Mouse (Mus musculus) forebrain, embryonic 14.5 days (tissue): ENCODE results near the gene Dok5. TPM values are rescaled to one million over a fixed set of nuclear protein-coding genes. Genes with fewer than 3 reads are reported as not detected.
A peak's percentile ranks its signal among the peaks of the same experiment; 100 is the strongest.

Experiments
- ATAC-seq: fragments of 200-750 bp; cut with Nextera tagmentation; 2 replicates; pipeline ENCODE4 v1.8.0; 2017; ENCODE audit warnings: mild to moderate bottlenecking, moderate library complexity
- DNase-seq: peaks from one replicate; pipeline ENCODE4 v3.0.0-alpha.2; 2015; ENCODE audit warnings: low spot score
- H3K27ac ChIP-seq: fragments of 300-500 bp; sonication (generic); 2 replicates; pipeline ENCODE4 v1.5.1; 2014; ENCODE audit warnings: low read depth, mild to moderate bottlenecking, control low read depth, low read length, moderate library complexity
- H3K27me3 ChIP-seq: fragments of 300-500 bp; sonication (generic); replicated peaks from 2 replicates; pipeline ENCODE4 v1.6.1; 2014; ENCODE audit warnings: low read length, control low read depth, mixed read lengths; ENCODE audit not compliant: control insufficient read depth, insufficient read depth
- H3K36me3 ChIP-seq: fragments of 300-500 bp; sonication (generic); 2 replicates; pipeline ENCODE4 v1.6.1; 2014; ENCODE audit warnings: low read length, control low read depth; ENCODE audit not compliant: control insufficient read depth, insufficient read depth
- H3K4me1 ChIP-seq: fragments of 300-500 bp; sonication (generic); 2 replicates; pipeline ENCODE4 v1.6.1; 2014; ENCODE audit warnings: antibody characterized with exemption, low read length, control low read depth; ENCODE audit not compliant: control insufficient read depth, insufficient read depth
- H3K4me2 ChIP-seq: fragments of 300-500 bp; sonication (generic); 2 replicates; pipeline ENCODE4 v1.6.1; 2014; ENCODE audit warnings: mild to moderate bottlenecking, control low read depth, low read length
- H3K4me3 ChIP-seq: fragments of 300-500 bp; sonication (generic); 2 replicates; pipeline ENCODE4 v1.5.1; 2014; ENCODE audit warnings: low read depth, low read length, control low read depth
- H3K9ac ChIP-seq: fragments of 300-500 bp; sonication (generic); 2 replicates; pipeline ENCODE4 v1.6.1; 2014; ENCODE audit warnings: mild to moderate bottlenecking, low read length, control low read depth, moderate library complexity
- H3K9me3 ChIP-seq: fragments of 300-500 bp; sonication (generic); replicated peaks from 2 replicates; pipeline ENCODE4 v1.6.1; 2016; ENCODE audit warnings: low read length, control low read depth, mixed read lengths; ENCODE audit not compliant: control insufficient read depth
- WGBS: fragments of 180-500 bp; shearing (Covaris S2); extraction: QIAGEN DNeasy Blood & Tissue Kit; methylation state at CpG from one replicate; pipeline ENCODE4 v1.1.7; 2014; 5-methylcytosine and 5-hydroxymethylcytosine counted together
- polyA plus RNA-seq: library from polyadenylated mRNA; unstranded; fragments of >200 nt; fragmentation: Nextera tagmentation; extraction: Ambion mirVana; gene quantifications from 2 replicates; pipeline ENCODE4 v1.2.1, GENCODE M21; 2014

Gene Dok5
- polyA plus RNA-seq, 1 experiment from 2014 or later = 41.8 TPM

DNA sequence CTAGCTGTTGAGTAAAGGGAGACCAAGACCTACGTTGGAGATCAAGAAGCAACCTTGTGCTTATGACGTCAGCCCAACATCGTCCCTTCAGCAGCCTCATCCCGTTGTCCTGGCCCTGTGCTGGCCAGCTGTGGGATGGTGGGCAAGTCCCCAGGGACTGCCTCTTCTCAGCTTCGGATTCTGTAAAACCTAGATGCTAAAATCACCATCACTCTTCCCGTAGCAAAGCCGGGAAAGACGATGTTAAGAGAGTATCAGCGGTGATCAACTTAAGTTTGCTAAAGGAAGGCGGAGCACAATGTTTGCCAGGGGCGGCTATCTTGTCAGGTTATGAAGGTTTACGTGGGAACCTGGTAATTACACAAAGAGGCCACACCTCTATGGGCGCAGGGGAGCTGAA, 826 bp upstream of the Dok5 start:
- peaks cover 3% of the 10 kb centered on the region; the same call in 1 of the 2 replicates for H3K4me1 ChIP-seq
- 76% methylated on average over 13 of the region's 13 CpGs for WGBS
- no peaks in the 10 kb centered on the region for H3K9me3 ChIP-seq
- ATAC-seq = no peak
- no peak overlapping the region for H3K4me3 ChIP-seq
- peak overlapping the region; percentile 76; the same call in 1 of the 2 replicates for H3K27ac ChIP-seq
- peak overlapping the region; percentile 83 for H3K4me2 ChIP-seq
- peak overlapping the region; percentile 74 for H3K9ac ChIP-seq
- H3K36me3 ChIP-seq = no peaks in the 10 kb centered on the region
- no peak for DNase-seq
- no peaks in the 10 kb centered on the region for H3K27me3 ChIP-seq

DNA sequence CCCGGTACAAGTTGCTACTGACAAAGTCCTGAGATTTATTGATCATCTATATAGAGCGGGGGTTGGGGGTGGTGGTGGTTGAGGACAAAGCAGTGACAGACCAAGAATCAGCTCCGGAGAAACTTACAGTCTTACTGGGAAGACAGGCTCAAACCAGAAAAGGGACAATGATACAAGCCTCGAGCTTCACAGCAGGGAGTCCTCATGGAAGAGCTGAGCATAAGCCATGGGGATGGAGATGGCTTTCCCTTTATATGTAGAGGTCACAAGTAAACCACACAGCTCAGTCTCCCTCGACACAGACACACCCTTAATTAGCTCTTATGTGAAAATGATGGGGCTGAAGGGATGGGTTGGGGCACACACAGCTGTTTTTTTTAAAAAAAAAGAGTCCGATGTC, 402 bp upstream of the Dok5 start:
- peak overlapping the region; percentile 76 for H3K27ac ChIP-seq
- H3K9me3 ChIP-seq = no peaks in the 10 kb centered on the region
- H3K27me3 ChIP-seq = no peaks in the 10 kb centered on the region
- H3K4me1 ChIP-seq = peaks cover 3% of the 10 kb centered on the region; the same call in 1 of the 2 replicates
- WGBS = 20% methylated on average over 6 of the region's 6 CpGs
- DNase-seq = peak; percentile 64
- peak overlapping the region; percentile 60 for H3K4me3 ChIP-seq
- peak overlapping the region; percentile 83 for H3K4me2 ChIP-seq
- peak; percentile 54 for ATAC-seq
- H3K9ac ChIP-seq = peak overlapping the region; percentile 74
- H3K36me3 ChIP-seq = no peaks in the 10 kb centered on the region

DNA sequence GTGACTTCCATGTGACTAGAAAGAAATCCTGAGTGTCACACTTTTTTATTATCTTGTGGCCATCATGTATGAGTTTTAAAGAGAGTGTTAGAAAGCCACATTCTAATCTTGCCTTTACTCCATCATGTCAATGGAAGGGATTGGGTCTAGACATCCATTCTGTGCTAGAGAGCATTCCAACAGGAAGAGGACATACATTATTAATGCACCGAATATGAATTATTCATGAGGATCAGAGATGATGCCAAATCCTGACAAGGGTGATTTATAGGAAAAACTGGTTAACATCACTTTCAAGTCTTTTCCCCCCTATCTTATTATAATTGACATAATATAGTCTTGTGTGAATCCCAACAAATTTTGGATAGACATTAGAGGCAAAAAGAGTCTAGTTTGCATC, 2.1 kb downstream of the Dok5 start:
- ATAC-seq (no peak), DNase-seq (peak; percentile 72)
- peaks cover 3% of the 10 kb centered on the region; the same call in 1 of the 2 replicates for H3K4me1 ChIP-seq
- H3K36me3 ChIP-seq = no peaks in the 10 kb centered on the region
- H3K4me2 ChIP-seq = peak overlapping the region; percentile 83
- WGBS = 88% methylated on average over 1 of the region's 1 CpGs
- no peak overlapping the region for H3K27ac ChIP-seq
- H3K27me3 ChIP-seq = no peaks in the 10 kb centered on the region
- no peak overlapping the region for H3K9ac ChIP-seq
- H3K4me3 ChIP-seq = peak overlapping the region; percentile 60; the same call in 1 of the 2 replicates
- H3K9me3 ChIP-seq = 0 out of 2 replicates have a peak, but pooled peaks cover 4% of the 10 kb centered on the region

DNA sequence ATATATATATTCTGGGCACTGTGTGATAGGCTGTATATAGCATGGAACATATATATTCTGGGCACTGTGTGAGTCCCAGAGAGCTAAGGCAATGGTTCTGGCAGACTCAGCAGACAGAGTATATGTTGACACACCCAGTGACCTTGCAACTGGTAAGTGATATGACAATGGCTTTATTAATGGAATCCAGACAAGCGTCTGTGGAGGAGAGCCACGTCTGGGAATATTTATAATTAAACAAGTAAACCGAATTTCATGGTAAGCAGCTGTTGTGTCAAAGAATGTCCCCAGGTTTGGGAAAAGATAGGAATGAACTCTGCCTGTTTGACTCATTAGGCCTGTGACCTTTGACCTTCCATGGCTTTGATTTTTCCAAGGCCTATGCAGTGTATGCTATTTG, 2.8 kb downstream of the Dok5 start:
- Histone ChIP-seq H3K4me2 (peak overlapping the region; percentile 83; the same call in 1 of the 2 replicates), H3K9ac (no peak overlapping the region), H3K27me3 (no peaks in the 10 kb centered on the region), H3K4me3 (no peak overlapping the region), H3K4me1 (peaks cover 3% of the 10 kb centered on the region; the same call in 1 of the 2 replicates), H3K9me3 (0 out of 2 replicates have a peak, but pooled peaks cover 4% of the 10 kb centered on the region), H3K36me3 (no peaks in the 10 kb centered on the region), H3K27ac (no peak overlapping the region)
- DNase-seq = no peak
- WGBS = 76% methylated on average over 3 of the region's 3 CpGs
- ATAC-seq = no peak

DNA sequence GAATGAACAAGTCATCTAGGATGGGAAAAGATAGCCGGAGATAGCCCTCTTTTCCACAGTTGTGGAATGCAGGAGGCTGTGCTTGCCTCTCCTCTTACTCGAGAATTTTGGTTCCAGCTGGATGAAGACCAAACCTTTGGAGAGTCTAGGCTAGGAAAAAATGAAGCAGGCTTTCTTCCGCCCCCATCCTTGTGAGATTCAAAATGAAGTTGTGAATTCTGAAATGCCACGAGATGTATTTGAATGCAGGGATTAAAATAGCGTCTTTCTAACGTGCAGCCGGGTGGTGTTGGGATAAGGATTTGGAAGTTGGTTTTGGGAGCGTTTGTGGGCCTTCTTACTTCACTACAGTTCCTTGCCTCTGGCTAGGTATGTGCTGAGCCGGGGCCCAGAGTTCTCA, 6.8 kb downstream of the Dok5 start:
- no peak overlapping the region for H3K4me3 ChIP-seq
- WGBS = 89% methylated on average over 9 of the region's 9 CpGs
- no peak overlapping the region for H3K27ac ChIP-seq
- DNase-seq (no peak), ATAC-seq (no peak)
- 0 out of 2 replicates have a peak, but pooled peaks cover 4% of the 10 kb centered on the region for H3K9me3 ChIP-seq
- no peak overlapping the region for H3K9ac ChIP-seq
- no peaks in the 10 kb centered on the region; the same call in 1 of the 2 replicates for H3K4me1 ChIP-seq
- H3K4me2 ChIP-seq = no peak overlapping the region
- no peaks in the 10 kb centered on the region for H3K36me3 ChIP-seq
- H3K27me3 ChIP-seq = no peaks in the 10 kb centered on the region

DNA sequence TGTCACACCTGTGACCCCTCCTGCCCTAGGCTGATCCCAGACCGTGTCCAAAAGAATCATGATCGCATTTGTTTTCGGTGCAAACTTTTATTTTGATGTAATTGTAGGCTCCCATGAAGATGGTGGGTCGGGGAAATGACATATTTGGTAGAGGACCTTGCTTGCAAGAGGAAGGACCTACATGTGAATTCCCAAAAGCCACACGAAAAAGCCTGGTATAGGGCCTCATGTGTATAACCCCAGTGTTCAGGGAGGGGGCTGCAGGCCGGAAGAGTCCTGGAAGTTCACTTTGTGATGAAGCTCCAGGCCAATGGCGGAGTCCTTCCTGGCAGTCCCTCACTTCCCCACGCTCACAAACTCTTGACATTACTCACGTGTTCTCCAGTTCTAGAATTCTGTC, 7.3 kb downstream of the Dok5 start:
- 95% methylated on average over 9 of the region's 9 CpGs for WGBS
- H3K9ac ChIP-seq = no peak overlapping the region
- 0 out of 2 replicates have a peak, but pooled peaks cover 4% of the 10 kb centered on the region for H3K9me3 ChIP-seq
- no peak overlapping the region for H3K27ac ChIP-seq
- H3K4me1 ChIP-seq = no peaks in the 10 kb centered on the region; the same call in 1 of the 2 replicates
- H3K27me3 ChIP-seq = no peaks in the 10 kb centered on the region
- no peak overlapping the region for H3K4me2 ChIP-seq
- no peaks in the 10 kb centered on the region for H3K36me3 ChIP-seq
- ATAC-seq = no peak
- no peak overlapping the region for H3K4me3 ChIP-seq
- no peak for DNase-seq

DNA sequence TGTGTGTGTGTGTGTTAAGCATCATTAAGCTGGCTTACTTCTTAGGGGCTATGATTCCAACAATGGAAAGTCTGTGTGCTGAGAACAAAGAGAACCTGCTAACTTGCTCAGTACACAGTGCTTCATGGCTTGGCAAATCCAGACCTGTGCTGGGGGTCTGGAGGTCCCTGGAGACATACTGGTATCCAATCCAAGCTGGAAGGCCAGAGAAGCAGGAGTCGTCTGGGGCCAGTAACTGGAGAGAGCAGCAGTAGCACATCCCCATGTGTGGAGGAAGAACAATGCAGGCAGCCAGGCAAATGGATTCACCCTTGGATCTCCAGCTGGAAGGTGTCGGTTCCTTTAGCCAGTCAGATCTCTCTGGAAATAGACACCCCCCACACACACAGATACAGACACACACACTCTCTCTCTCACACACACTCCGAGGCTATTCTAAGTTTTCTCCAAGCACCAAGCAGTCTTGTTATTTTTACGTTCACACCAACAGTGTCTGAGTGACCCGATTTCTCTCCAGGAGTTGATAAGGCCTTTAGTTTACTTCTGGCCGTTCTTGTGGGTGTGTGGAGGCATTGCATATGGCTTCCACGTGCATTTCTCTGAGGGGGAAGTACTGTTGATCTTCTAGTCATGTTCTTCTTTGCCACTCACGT, 8.2 kb downstream of the Dok5 start:
- Histone ChIP-seq H3K4me2 (no peak overlapping the region), H3K27me3 (no peaks in the 10 kb centered on the region), H3K9me3 (0 out of 2 replicates have a peak, but pooled peaks cover 4% of the 10 kb centered on the region), H3K27ac (no peak overlapping the region), H3K4me1 (peaks cover 4% of the 10 kb centered on the region), H3K9ac (0 out of 2 replicates have a peak overlapping the region, but pooled peaks have one; percentile 21), H3K4me3 (no peak overlapping the region), H3K36me3 (no peaks in the 10 kb centered on the region)
- ATAC-seq (no peak), DNase-seq (peak; percentile 35)
- 69% methylated on average over 8 of the region's 8 CpGs for WGBS

DNA sequence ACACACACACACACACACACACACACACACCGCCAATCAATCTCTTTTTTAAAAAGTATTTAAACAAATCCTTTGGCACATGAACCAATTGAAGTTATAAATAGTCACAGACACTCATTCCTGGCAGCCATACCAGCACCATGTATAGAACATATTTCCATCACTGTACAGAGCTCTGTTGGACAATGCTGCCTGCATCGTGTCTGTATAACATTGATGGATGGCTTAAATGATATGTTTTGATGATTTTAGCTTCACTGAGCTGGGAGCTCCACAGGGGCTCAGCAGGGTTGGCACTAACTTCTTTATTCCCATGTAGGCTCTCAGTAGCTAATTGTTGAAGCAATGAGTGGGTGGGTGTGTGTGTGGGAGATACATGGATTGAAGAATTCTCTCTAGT, 11.9 kb downstream of the Dok5 start:
- 45% methylated on average over 2 of the region's 2 CpGs for WGBS

DNA sequence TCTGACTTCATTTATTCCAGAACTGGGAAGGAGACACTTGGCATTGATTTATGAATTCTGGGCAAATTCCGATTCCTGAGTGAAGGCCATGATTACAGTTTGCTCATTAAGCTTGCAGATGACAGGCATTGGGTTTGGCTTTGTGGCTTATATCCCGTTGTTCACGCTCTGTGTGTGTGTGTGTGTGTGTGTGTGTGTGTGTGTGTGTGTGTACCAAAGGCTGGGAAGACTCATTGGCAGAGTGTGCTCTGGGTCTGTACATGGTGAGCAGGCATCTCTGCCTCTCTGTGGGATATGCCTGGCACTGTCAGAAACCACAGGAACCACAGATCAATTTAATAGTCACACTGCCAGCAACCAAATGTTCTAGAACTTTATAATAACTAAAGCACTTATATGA, 17.3 kb downstream of the Dok5 start:
- Histone ChIP-seq H3K9ac (no peak overlapping the region), H3K4me1 (peaks cover 4% of the 10 kb centered on the region), H3K36me3 (no peaks in the 10 kb centered on the region), H3K4me2 (no peak overlapping the region), H3K9me3 (no peaks in the 10 kb centered on the region), H3K4me3 (no peak overlapping the region), H3K27ac (no peak overlapping the region), H3K27me3 (no peaks in the 10 kb centered on the region)
- WGBS = 73% methylated on average over 3 of the region's 3 CpGs
- DNase-seq (peak; percentile 16), ATAC-seq (no peak)

More for the DNA sequence above, 11.9 kb downstream of the Dok5 start:
- Histone ChIP-seq H3K27me3 (no peaks in the 10 kb centered on the region), H3K4me2 (no peak overlapping the region), H3K9me3 (no peaks in the 10 kb centered on the region), H3K4me3 (no peak overlapping the region), H3K36me3 (no peaks in the 10 kb centered on the region), H3K27ac (no peak overlapping the region), H3K9ac (no peak overlapping the region), H3K4me1 (peaks cover 4% of the 10 kb centered on the region)
- peak; percentile 48 for DNase-seq
- ATAC-seq = no peak
